In the genomic region with DNA sequence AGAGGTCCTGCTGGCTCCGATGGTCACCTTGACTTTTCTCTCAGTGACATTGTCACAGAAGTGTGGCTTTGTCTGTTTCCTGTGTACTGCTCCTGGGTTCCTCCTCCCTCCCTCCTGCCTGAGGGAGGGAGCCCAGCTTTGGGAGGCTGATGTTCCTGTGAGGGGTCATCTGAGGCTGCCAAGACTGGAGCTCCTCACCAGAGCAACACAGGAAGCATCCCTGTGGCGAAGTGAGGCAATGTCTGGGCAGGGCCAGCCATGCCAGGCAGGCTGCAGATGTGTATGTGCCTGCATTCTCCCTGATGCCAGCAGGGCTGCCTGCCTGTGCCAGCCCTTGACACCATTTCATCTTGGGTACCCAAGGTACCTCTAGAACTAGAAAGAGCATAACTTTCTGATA, we compare ENCODE assay signal across 10 mouse cellular contexts. TPM values are rescaled to one million over a fixed set of nuclear protein-coding genes. Genes with fewer than 3 reads are reported as not detected.
DNase-seq lines count a peak whose midpoint lies in the region; ATAC-seq and TF ChIP-seq lines count a peak whose summit lies in the region.
"Had no signal": no experiment of that assay in that cellular context is flagged by ENCODE, and none has a peak within 500 bp of the region (broad histone marks: within the 10 kb centered on the region; RNA-seq: fewer than 3 reads in every experiment).

No protein-coding gene starts in this region.

- ATAC-seq in limb, embryonic 13.5 days (ENCODE audit: low FRiP score, low read depth), result no peak
- ATAC-seq in liver, postnatal 0 days, result no peak

- H3K27ac ChIP-seq in limb, embryonic 13.5 days, result no peak overlapping the region
- H3K27ac ChIP-seq in liver, postnatal 0 days (ENCODE audit: low read depth), result no peak overlapping the region

- 69% methylated on average over 2 of the region's 2 CpGs for WGBS in limb, embryonic 13.5 days
- WGBS in liver, postnatal 0 days (ENCODE audit: insufficient replicate concordance), result 34% methylated on average over 2 of the region's 2 CpGs

- H3K36me3 ChIP-seq in limb, embryonic 13.5 days, result no peaks in the 10 kb centered on the region
- no peaks in the 10 kb centered on the region for H3K36me3 ChIP-seq in liver, postnatal 0 days (replicated peaks; ENCODE audit: insufficient read depth, low read length)
- H3K36me3 ChIP-seq: G1E had no signal

- H3K4me3 ChIP-seq in limb, embryonic 13.5 days, result no peak overlapping the region
- no peak overlapping the region for H3K4me3 ChIP-seq in liver, postnatal 0 days (ENCODE audit: low read depth, low read length)

- H3K9ac ChIP-seq in limb, embryonic 13.5 days, result peak overlapping the region; percentile 14; the same call in 1 of the 2 replicates
- no peak overlapping the region for H3K9ac ChIP-seq in liver, postnatal 0 days (replicated peaks)

- no peak for TF ChIP-seq CTCF in liver, postnatal 0 days (IDR thresholded peaks at IDR 0.05; ENCODE audit: low read depth)

- no peak overlapping the region for H3K4me2 ChIP-seq in limb, embryonic 13.5 days (replicated peaks)
- no peak overlapping the region for H3K4me2 ChIP-seq in liver, postnatal 0 days (ENCODE audit: low read depth, low read length)

- peaks cover 16% of the 10 kb centered on the region; the same call in 1 of the 2 replicates for H3K27me3 ChIP-seq in limb, embryonic 13.5 days
- peaks cover 12% of the 10 kb centered on the region; the same call in 1 of the 2 replicates for H3K27me3 ChIP-seq in liver, postnatal 0 days (ENCODE audit: insufficient read depth, low read length)

- peak; percentile 97 for DNase-seq in heart, adult 11 months
- no peak for DNase-seq in heart, postnatal 25 days (ENCODE audit: low spot score)
- peak; percentile 57 for DNase-seq in retina, postnatal 1 day
- DNase-seq in retina, embryonic 14.5 days (ENCODE audit: low spot score), result no peak
- DNase-seq in thymus, postnatal 36 days, result peak; percentile 47 to 62
- no peak for DNase-seq in liver, postnatal 0 days
- DNase-seq in left cerebral cortex, adult 8-10 months (ENCODE audit: low spot score in 2 of 2), result no peak
- DNase-seq: cerebellum, adult 11-12 months had no signal

- peaks cover 45% of the 10 kb centered on the region for H3K4me1 ChIP-seq in limb, embryonic 13.5 days
- H3K4me1 ChIP-seq in liver, postnatal 0 days (ENCODE audit: insufficient read depth), result peaks cover 22% of the 10 kb centered on the region

- no peaks in the 10 kb centered on the region for H3K9me3 ChIP-seq in limb, embryonic 13.5 days
- H3K9me3 ChIP-seq in liver, postnatal 0 days (ENCODE audit: low read length), result no peaks in the 10 kb centered on the region
- H3K9me3 ChIP-seq: G1E had no signal

- intact Hi-C loops in heart, postnatal 25 days (cut with DNase I), result no loop called here

- TF ChIP-seq EP300 in liver, postnatal 0 days (IDR thresholded peaks at IDR 0.05; ENCODE audit: low read depth), result no peak

RNA-seq across cellular contexts. Expression of gene Socs3, which starts 15.8 kb away (rescaled TPM):
- 1 to 10 TPM; 5.2 to 6.3 TPM for total RNA-seq in heart, postnatal 25 days (2021)
- 15.6 and 15.8 TPM in 2 replicates for polyA plus RNA-seq in limb, embryonic 13.5 days (2015; fragmentation: Nextera tagmentation; extraction: Ambion mirVana)
- polyA plus RNA-seq in liver, postnatal 0 days (2015; fragmentation: Nextera tagmentation; extraction: Ambion mirVana), result 3.5 and 5.8 TPM in 2 replicates
- 1 to 10 TPM; 3.1 to 7.5 (median 3.6) TPM for total RNA-seq in left cerebral cortex, adult 8-10 months (2022)

RNA-seq across cellular contexts. Expression of gene Pgs1, which starts 32.0 kb away (rescaled TPM):
- total RNA-seq in heart, postnatal 25 days (2021), result 10 to 100 TPM; 18.1 to 18.2 TPM
- polyA plus RNA-seq in limb, embryonic 13.5 days (2015; fragmentation: Nextera tagmentation; extraction: Ambion mirVana), result 34.4 and 35.7 TPM in 2 replicates
- polyA plus RNA-seq in liver, postnatal 0 days (2015; fragmentation: Nextera tagmentation; extraction: Ambion mirVana), result 9.1 and 10.1 TPM in 2 replicates
- 10 to 100 TPM; 77.9 to 92.4 (median 82.4) TPM for total RNA-seq in left cerebral cortex, adult 8-10 months (2022)

Comparison
In these comparisons a context has a peak if more than half of its experiments do, and no peak if none do; other contexts are left out.
1. DNase-seq: peak in heart, adult 11 months (single experiment), retina, postnatal 1 day (single experiment) and thymus, postnatal 36 days (2 of 2); none in heart, postnatal 25 days (single experiment), retina, embryonic 14.5 days (single experiment), liver, postnatal 0 days (single experiment) and left cerebral cortex, adult 8-10 months (0 of 2).
2. RNA of gene Pgs1, which starts 32.0 kb away (total RNA-seq): 77.9 to 92.4 TPM in left cerebral cortex, adult 8-10 months; 18.1 to 18.2 TPM in heart, postnatal 25 days; every median in the first group is over 4 times any median in the second.